Mouse (Mus musculus): Measurements from ENCODE around the gene Syt16. TPM values are rescaled to one million over a fixed set of nuclear protein-coding genes. Genes with fewer than 3 reads are reported as not detected.

Gene Syt16
- polyA plus RNA-seq, 1 experiment from 2014 or later, result 0.17 TPM

GRCm38 (mm10) chr12:74081122-74081521 is 83.7 kb downstream of the Syt16 start:
- Histone ChIP-seq H3K9ac (ENCODE audit: low read length) (no peak overlapping the region), H3K27ac (ENCODE audit: low read length) (no peak overlapping the region), H3K4me3 (ENCODE audit: low read length) (no peak overlapping the region), H3K4me2 (ENCODE audit: low read depth, low read length) (no peak overlapping the region), H3K27me3 (ENCODE audit: control insufficient read depth, insufficient read depth, low read length) (no peaks in the 10 kb centered on the region), H3K4me1 (ENCODE audit: control insufficient read depth, insufficient read depth, low read length) (no peaks in the 10 kb centered on the region), H3K9me3 (replicated peaks; ENCODE audit: control insufficient read depth, low read length) (no peaks in the 10 kb centered on the region), H3K36me3 (ENCODE audit: control insufficient read depth, insufficient read depth) (no peaks in the 10 kb centered on the region)
- 84% methylated on average over 3 of the region's 3 CpGs for WGBS
- no peak for ATAC-seq (replicated peaks; ENCODE audit: extremely low read depth, insufficient read depth, low FRiP score)

DNA sequence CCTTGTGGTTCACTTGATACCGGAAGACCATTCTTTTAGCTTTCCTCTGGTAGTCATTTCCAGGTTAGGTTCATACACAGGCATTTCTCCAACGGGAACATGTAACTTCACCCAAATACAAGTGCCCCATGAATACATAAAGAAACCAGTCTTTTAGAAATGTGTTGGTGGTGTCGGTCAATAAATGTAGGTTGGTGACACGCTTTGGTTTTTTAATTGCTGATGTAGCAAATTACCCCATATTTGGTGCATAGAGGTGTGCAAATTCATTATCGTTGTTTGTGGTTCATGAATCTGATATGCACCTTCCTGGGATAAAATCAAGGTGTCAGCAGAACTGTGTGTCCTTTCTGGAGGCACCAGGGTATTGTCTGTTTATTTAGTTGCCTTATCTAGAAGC is 86.9 kb downstream of the Syt16 start:
- Histone ChIP-seq H3K36me3 (ENCODE audit: control insufficient read depth, insufficient read depth) (no peaks in the 10 kb centered on the region), H3K9me3 (replicated peaks; ENCODE audit: control insufficient read depth, low read length) (no peaks in the 10 kb centered on the region), H3K4me1 (ENCODE audit: control insufficient read depth, insufficient read depth, low read length) (no peaks in the 10 kb centered on the region), H3K4me2 (ENCODE audit: low read depth, low read length) (no peak overlapping the region), H3K27ac (ENCODE audit: low read length) (no peak overlapping the region), H3K4me3 (ENCODE audit: low read length) (no peak overlapping the region), H3K9ac (ENCODE audit: low read length) (no peak overlapping the region), H3K27me3 (ENCODE audit: control insufficient read depth, insufficient read depth, low read length) (no peaks in the 10 kb centered on the region)
- WGBS, result 86% methylated on average over 5 of the region's 5 CpGs
- no peak for ATAC-seq (replicated peaks; ENCODE audit: extremely low read depth, insufficient read depth, low FRiP score)

- H3K36me3 ChIP-seq (ENCODE audit: control insufficient read depth, insufficient read depth), result no peaks in the 10 kb centered on the region
- H3K9ac ChIP-seq (ENCODE audit: low read length), result no peak overlapping the region
- H3K27ac ChIP-seq (ENCODE audit: low read length), result no peak overlapping the region
- H3K9me3 ChIP-seq (replicated peaks; ENCODE audit: control insufficient read depth, low read length), result no peaks in the 10 kb centered on the region
- H3K4me3 ChIP-seq (ENCODE audit: low read length), result no peak overlapping the region
- WGBS, result 70% methylated on average over 8 of the region's 8 CpGs
- H3K4me2 ChIP-seq (ENCODE audit: low read depth, low read length), result no peak overlapping the region
- H3K27me3 ChIP-seq (ENCODE audit: control insufficient read depth, insufficient read depth, low read length), result no peaks in the 10 kb centered on the region
- ATAC-seq (replicated peaks; ENCODE audit: extremely low read depth, insufficient read depth, low FRiP score), result no peak
- no peaks in the 10 kb centered on the region for H3K4me1 ChIP-seq (ENCODE audit: control insufficient read depth, insufficient read depth, low read length)
Measured at GRCm38 (mm10) chr12:74087086-74087485, 89.6 kb downstream of the Syt16 start.

DNA sequence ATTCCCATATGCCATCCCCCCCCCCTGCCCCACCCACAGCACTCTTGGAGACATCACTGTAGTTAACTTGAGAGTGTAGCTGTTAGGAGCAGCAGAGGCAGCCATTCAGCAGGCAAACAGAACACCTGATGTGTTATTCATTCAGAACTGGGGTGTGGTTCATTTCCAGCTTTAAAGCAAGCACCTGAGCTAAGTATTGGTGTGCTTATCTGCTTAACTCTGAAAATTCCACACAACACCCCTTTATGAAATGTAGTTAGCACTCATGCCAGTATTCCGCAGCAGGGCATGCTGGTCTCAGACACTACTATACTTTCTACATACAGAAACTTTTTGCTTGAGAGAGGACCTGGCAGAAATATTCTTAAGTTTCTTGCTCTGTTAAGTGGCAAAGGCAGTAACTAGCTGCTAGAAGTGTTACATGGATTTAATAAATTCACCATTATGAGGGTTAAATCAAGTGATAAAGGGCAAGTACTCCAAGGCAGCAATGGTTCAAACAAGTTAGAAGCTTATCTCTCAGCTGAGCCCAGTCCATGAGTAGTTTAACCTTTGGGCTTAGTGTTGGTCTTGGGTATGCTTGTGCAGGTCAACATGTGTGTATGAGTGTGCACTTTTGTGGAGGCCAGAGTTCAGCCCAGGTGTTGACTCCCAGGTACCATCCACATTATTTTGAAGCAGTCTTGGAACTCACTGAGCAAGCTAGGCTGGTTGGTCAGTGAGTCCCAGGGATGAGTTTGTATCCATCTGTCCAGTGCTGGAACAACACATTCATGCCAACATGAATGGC is 92.1 kb downstream of the Syt16 start:
- H3K36me3 ChIP-seq (ENCODE audit: control insufficient read depth, insufficient read depth), result no peaks in the 10 kb centered on the region
- H3K4me1 ChIP-seq (ENCODE audit: control insufficient read depth, insufficient read depth, low read length), result no peaks in the 10 kb centered on the region
- ATAC-seq (replicated peaks; ENCODE audit: extremely low read depth, insufficient read depth, low FRiP score), result no peak
- H3K4me3 ChIP-seq (ENCODE audit: low read length), result no peak overlapping the region
- no peaks in the 10 kb centered on the region for H3K9me3 ChIP-seq (replicated peaks; ENCODE audit: control insufficient read depth, low read length)
- H3K27me3 ChIP-seq (ENCODE audit: control insufficient read depth, insufficient read depth, low read length), result no peaks in the 10 kb centered on the region
- H3K4me2 ChIP-seq (ENCODE audit: low read depth, low read length), result no peak overlapping the region
- no peak overlapping the region for H3K9ac ChIP-seq (ENCODE audit: low read length)
- H3K27ac ChIP-seq (ENCODE audit: low read length), result no peak overlapping the region
- 83% methylated on average over 1 of the region's 1 CpGs for WGBS

DNA sequence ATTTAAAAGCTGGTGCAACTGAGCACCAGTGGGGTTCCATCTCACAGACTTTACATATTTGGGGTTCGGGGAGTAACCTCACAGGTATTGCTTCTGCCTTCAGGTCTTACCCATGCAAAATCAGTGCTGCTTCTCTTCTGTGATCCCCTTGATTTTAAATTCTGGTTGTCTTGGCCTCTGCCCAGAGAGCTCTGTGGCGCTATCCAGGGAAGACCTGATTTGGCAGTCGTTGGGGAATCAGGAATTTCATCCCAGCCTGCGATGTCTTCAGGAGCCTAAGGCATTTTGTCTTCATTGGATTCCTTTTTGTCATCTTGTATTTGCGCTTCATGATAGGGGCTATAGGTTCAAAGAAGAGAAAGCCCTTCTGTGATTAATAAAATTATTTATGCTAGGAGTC is 95.1 kb downstream of the Syt16 start:
- H3K9ac ChIP-seq (ENCODE audit: low read length), result no peak overlapping the region
- H3K4me3 ChIP-seq (ENCODE audit: low read length), result no peak overlapping the region
- ATAC-seq (replicated peaks; ENCODE audit: extremely low read depth, insufficient read depth, low FRiP score), result no peak
- H3K4me1 ChIP-seq (ENCODE audit: control insufficient read depth, insufficient read depth, low read length), result no peaks in the 10 kb centered on the region
- H3K27ac ChIP-seq (ENCODE audit: low read length), result no peak overlapping the region
- no peaks in the 10 kb centered on the region for H3K36me3 ChIP-seq (ENCODE audit: control insufficient read depth, insufficient read depth)
- 71% methylated on average over 5 of the region's 5 CpGs for WGBS
- H3K4me2 ChIP-seq (ENCODE audit: low read depth, low read length), result no peak overlapping the region
- no peaks in the 10 kb centered on the region for H3K9me3 ChIP-seq (replicated peaks; ENCODE audit: control insufficient read depth, low read length)
- no peaks in the 10 kb centered on the region for H3K27me3 ChIP-seq (ENCODE audit: control insufficient read depth, insufficient read depth, low read length)

DNA sequence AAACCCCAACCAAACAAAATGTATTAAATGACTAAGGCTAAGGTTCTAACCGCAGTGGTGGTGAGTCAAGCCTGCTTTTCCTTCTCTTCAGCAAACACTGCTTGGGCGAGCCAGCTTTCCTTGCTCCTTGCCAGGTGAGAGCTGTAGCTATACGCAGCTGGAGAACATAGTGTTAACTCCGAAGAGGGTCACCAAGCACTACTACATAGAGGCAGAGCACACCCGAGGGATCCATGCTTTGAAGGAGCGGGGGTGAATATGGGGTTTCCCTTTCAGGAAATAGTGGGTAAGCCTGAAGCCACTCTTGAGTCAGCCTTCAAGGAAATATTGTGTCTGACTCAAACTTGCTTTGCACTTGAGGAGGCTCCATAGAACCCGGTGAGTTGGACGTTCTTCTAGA is 95.6 kb downstream of the Syt16 start:
- Histone ChIP-seq H3K4me2 (ENCODE audit: low read depth, low read length) (no peak overlapping the region), H3K4me1 (ENCODE audit: control insufficient read depth, insufficient read depth, low read length) (no peaks in the 10 kb centered on the region), H3K9me3 (replicated peaks; ENCODE audit: control insufficient read depth, low read length) (no peaks in the 10 kb centered on the region), H3K36me3 (ENCODE audit: control insufficient read depth, insufficient read depth) (no peaks in the 10 kb centered on the region), H3K9ac (ENCODE audit: low read length) (no peak overlapping the region), H3K27ac (ENCODE audit: low read length) (no peak overlapping the region), H3K4me3 (ENCODE audit: low read length) (no peak overlapping the region), H3K27me3 (ENCODE audit: control insufficient read depth, insufficient read depth, low read length) (no peaks in the 10 kb centered on the region)
- WGBS, result 74% methylated on average over 8 of the region's 8 CpGs
- ATAC-seq (replicated peaks; ENCODE audit: extremely low read depth, insufficient read depth, low FRiP score), result no peak

DNA sequence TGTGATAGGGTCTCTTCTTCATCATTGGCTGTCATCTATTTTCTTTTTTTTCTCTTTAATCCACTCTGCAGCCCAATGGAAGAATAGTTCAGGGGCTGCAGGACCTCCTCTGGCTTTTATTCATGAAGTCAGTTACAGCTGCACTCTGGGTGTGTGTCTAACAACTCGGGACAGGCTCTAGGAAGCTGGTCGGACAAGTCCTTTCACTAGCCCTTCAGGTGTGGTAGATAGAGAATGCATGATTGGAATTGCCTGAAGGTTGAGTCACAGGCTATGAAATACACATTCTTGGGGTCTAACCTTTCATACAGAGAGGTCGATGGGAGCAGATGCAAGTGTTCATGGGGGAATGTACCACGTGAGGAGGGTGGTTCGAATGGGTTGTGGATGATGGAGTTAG is 97.2 kb downstream of the Syt16 start:
- Histone ChIP-seq H3K27me3 (ENCODE audit: control insufficient read depth, insufficient read depth, low read length) (no peaks in the 10 kb centered on the region), H3K4me3 (ENCODE audit: low read length) (no peak overlapping the region), H3K4me2 (ENCODE audit: low read depth, low read length) (no peak overlapping the region), H3K27ac (ENCODE audit: low read length) (no peak overlapping the region), H3K36me3 (ENCODE audit: control insufficient read depth, insufficient read depth) (no peaks in the 10 kb centered on the region), H3K4me1 (ENCODE audit: control insufficient read depth, insufficient read depth, low read length) (no peaks in the 10 kb centered on the region), H3K9me3 (replicated peaks; ENCODE audit: control insufficient read depth, low read length) (no peaks in the 10 kb centered on the region), H3K9ac (ENCODE audit: low read length) (no peak overlapping the region)
- no peak for ATAC-seq (replicated peaks; ENCODE audit: extremely low read depth, insufficient read depth, low FRiP score)
- WGBS, result 66% methylated on average over 5 of the region's 5 CpGs

- Histone ChIP-seq H3K9me3 (replicated peaks; ENCODE audit: control insufficient read depth, low read length) (no peaks in the 10 kb centered on the region), H3K4me2 (ENCODE audit: low read depth, low read length) (no peak overlapping the region), H3K4me3 (ENCODE audit: low read length) (no peak overlapping the region), H3K36me3 (ENCODE audit: control insufficient read depth, insufficient read depth) (no peaks in the 10 kb centered on the region), H3K27me3 (ENCODE audit: control insufficient read depth, insufficient read depth, low read length) (no peaks in the 10 kb centered on the region), H3K4me1 (ENCODE audit: control insufficient read depth, insufficient read depth, low read length) (no peaks in the 10 kb centered on the region), H3K27ac (ENCODE audit: low read length) (no peak overlapping the region), H3K9ac (ENCODE audit: low read length) (no peak overlapping the region)
- no peak for ATAC-seq (replicated peaks; ENCODE audit: extremely low read depth, insufficient read depth, low FRiP score)
- WGBS, result 57% methylated on average over 8 of the region's 8 CpGs
Measured at GRCm38 (mm10) chr12:74098572-74099290, 101.3 kb downstream of the Syt16 start.

GRCm38 (mm10) chr12:74105811-74106513 is 108.5 kb downstream of the Syt16 start:
- Histone ChIP-seq H3K27me3 (ENCODE audit: control insufficient read depth, insufficient read depth, low read length) (no peaks in the 10 kb centered on the region; the same call in 1 of the 2 replicates), H3K27ac (ENCODE audit: low read length) (no peak overlapping the region), H3K9me3 (replicated peaks; ENCODE audit: control insufficient read depth, low read length) (no peaks in the 10 kb centered on the region), H3K4me3 (ENCODE audit: low read length) (no peak overlapping the region), H3K36me3 (ENCODE audit: control insufficient read depth, insufficient read depth) (no peaks in the 10 kb centered on the region), H3K4me2 (ENCODE audit: low read depth, low read length) (no peak overlapping the region), H3K9ac (ENCODE audit: low read length) (no peak overlapping the region), H3K4me1 (ENCODE audit: control insufficient read depth, insufficient read depth, low read length) (no peaks in the 10 kb centered on the region)
- WGBS, result 75% methylated on average over 6 of the region's 6 CpGs
- no peak for ATAC-seq (replicated peaks; ENCODE audit: extremely low read depth, insufficient read depth, low FRiP score)

Data from heart, embryonic 16.5 days (tissue).